Mouse (Mus musculus) thymus, adult 2 months (tissue): ENCODE data around the gene Prepl.

Experiments used
- CTCF ChIP-seq: fragments of 200-500 bp; IDR thresholded peaks from 2 replicates; pipeline ENCODE4 v1.5.1; 2012; ENCODE audit warnings: mild to moderate bottlenecking, control low read depth, low read length, moderate library complexity, borderline replicate concordance; ENCODE audit not compliant: control insufficient read depth, poor library complexity, insufficient read depth; ENCODE audit errors: extremely low read depth
- POLR2A ChIP-seq: fragments of 200-500 bp; IDR thresholded peaks from 2 replicates; pipeline ENCODE4 v1.6.1; 2012; ENCODE audit warnings: mild to moderate bottlenecking, low read length, control low read depth, moderate library complexity; ENCODE audit not compliant: control insufficient read depth, poor library complexity, insufficient read depth; ENCODE audit errors: extremely low read depth

DNA sequence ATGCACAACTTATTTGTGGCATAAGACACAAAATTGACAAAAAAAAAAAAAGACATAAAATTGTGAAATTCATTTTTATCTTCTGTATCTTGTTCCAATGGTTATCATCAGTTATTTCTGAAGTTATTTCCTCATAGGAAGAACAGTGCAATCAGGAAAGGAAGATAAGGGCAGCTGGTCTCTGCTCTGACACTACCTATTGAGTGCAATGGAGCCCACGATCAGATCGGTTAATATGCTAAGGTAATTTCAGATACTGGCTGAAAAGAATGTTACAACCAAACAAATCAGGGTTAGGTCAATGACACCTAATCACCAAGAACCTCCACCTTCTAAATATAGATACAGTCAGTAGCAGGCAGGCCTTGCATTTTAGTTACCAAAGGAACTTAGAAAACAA, 4.7 kb downstream of the Prepl start:
- TF ChIP-seq POLR2A = no peak
- TF ChIP-seq CTCF = no peak
